Mouse (Mus musculus) ES-Bruce4 (cell line): ENCODE results near the gene Ucp1.

Source experiments
- CTCF ChIP-seq: IDR thresholded peaks from one replicate; pipeline ENCODE4 v1.8.1; 2011; ENCODE audit warnings: low read depth, low read length
- POLR2A ChIP-seq: IDR thresholded peaks from one replicate; pipeline ENCODE4 v1.8.1; 2011; ENCODE audit warnings: low read length; ENCODE audit not compliant: insufficient read depth

DNA sequence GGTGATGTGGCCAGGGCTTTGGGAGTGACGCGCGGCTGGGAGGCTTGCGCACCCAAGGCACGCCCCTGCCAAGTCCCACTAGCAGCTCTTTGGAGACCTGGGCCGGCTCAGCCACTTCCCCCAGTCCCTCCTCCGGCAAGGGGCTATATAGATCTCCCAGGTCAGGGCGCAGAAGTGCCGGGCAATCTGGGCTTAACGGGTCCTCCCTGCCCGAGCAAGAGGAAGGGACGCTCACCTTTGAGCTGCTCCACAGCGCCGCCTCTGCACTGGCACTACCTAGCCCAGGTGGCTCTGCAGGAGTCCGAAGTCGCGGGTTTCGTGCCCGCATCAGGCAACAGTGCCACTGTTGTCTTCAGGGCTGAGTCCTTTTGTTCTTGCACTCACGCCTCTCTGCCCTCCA lies at the start of gene Ucp1:
- TF ChIP-seq CTCF, result peak; percentile 40
- TF ChIP-seq POLR2A, result no peak
